Mouse (Mus musculus) lung, postnatal 10 days (tissue): ENCODE measurements around the gene Vmn1r119.
"Not testable (repeated sequence)": the region's sequence is repeated elsewhere in the genome, so short reads cannot be mapped to it uniquely, and the experiment has no call there.

Experiments
- DNase-seq: peaks from one replicate; pipeline ENCODE4 v3.0.0; 2021

Gene Vmn1r119

GRCm38 (mm10) chr7:21012355-21012754 lies at the start of gene Vmn1r119:
Gene Vmn1r119, minus strand, starts transcription at chr7:21012455.
- DNase-seq, result not testable (repeated sequence)

- not testable (repeated sequence) for DNase-seq
Observed at GRCm38 (mm10) chr7:21053684-21054083, 41.4 kb upstream of the Vmn1r119 start, which contains the start of gene Vmn1r120. Gene Vmn1r120, minus strand, starts transcription at chr7:21053784.
